Mouse (Mus musculus): Measurements from ENCODE around the gene Itpk1. TPM values are rescaled to one million over a fixed set of nuclear protein-coding genes. Genes with fewer than 3 reads are reported as not detected.
A peak's percentile ranks its signal among the peaks of the same experiment; 100 is the strongest.

Itpk1 gene
- polyA plus RNA-seq, 1 experiment from 2014 or later, result 10.9 TPM

GRCm38 (mm10) chr12:102702356-102703110, 2.2 kb downstream of the Itpk1 start:
- Histone ChIP-seq H3K9ac (replicated peaks; ENCODE audit: low read depth) (0 out of 2 replicates have a peak overlapping the region, but pooled peaks have one; percentile 5), H3K4me2 (replicated peaks; ENCODE audit: low read depth, low read length) (peak overlapping the region; percentile 99), H3K4me3 (ENCODE audit: low read depth, low read length) (peak overlapping the region; percentile 21; the same call in 1 of the 2 replicates), H3K4me1 (ENCODE audit: insufficient read depth, low read depth, low read length) (peaks cover 27% of the 10 kb centered on the region; the same call in 1 of the 2 replicates), H3K27ac (ENCODE audit: low read length) (peak overlapping the region; percentile 76), H3K27me3 (replicated peaks; ENCODE audit: insufficient read depth, low read length) (no peaks in the 10 kb centered on the region), H3K36me3 (ENCODE audit: insufficient read depth, low read length) (no peaks in the 10 kb centered on the region), H3K9me3 (ENCODE audit: low read length) (no peaks in the 10 kb centered on the region)
- WGBS, result 10% methylated on average over 15 of the region's 15 CpGs
- no peak for ATAC-seq
- peak; percentile 93 for DNase-seq (ENCODE audit: low spot score)
- TF ChIP-seq EP300 (IDR thresholded peaks at IDR 0.05), result 0 out of 2 replicates have a peak, but pooled peaks have one; percentile 35
- peak; percentile 76 for TF ChIP-seq CTCF (IDR thresholded peaks at IDR 0.05)

GRCm38 (mm10) chr12:102701691-102702207, 3.0 kb downstream of the Itpk1 start:
- 87% methylated on average over 5 of the region's 5 CpGs for WGBS

GRCm38 (mm10) chr12:102700453-102700852, 4.3 kb downstream of the Itpk1 start:
- 63% methylated on average over 12 of the region's 12 CpGs for WGBS
- ATAC-seq (no peak), DNase-seq (ENCODE audit: low spot score) (no peak)
- TF ChIP-seq CTCF (IDR thresholded peaks at IDR 0.05) (no peak), EP300 (IDR thresholded peaks at IDR 0.05) (no peak)
- Histone ChIP-seq H3K9ac (replicated peaks; ENCODE audit: low read depth) (no peak overlapping the region), H3K27ac (ENCODE audit: low read length) (no peak overlapping the region), H3K36me3 (ENCODE audit: insufficient read depth, low read length) (no peaks in the 10 kb centered on the region), H3K4me1 (ENCODE audit: insufficient read depth, low read depth, low read length) (peaks cover 21% of the 10 kb centered on the region; the same call in 1 of the 2 replicates), H3K27me3 (replicated peaks; ENCODE audit: insufficient read depth, low read length) (no peaks in the 10 kb centered on the region), H3K4me2 (replicated peaks; ENCODE audit: low read depth, low read length) (no peak overlapping the region), H3K4me3 (ENCODE audit: low read depth, low read length) (no peak overlapping the region), H3K9me3 (ENCODE audit: low read length) (no peaks in the 10 kb centered on the region)

More at GRCm38 (mm10) chr12:102701691-102702207, 3.0 kb downstream of the Itpk1 start:
- no peak for TF ChIP-seq CTCF (IDR thresholded peaks at IDR 0.05)
- no peak for TF ChIP-seq EP300 (IDR thresholded peaks at IDR 0.05)
- ATAC-seq (no peak), DNase-seq (ENCODE audit: low spot score) (no peak)
- no peak overlapping the region for H3K4me2 ChIP-seq (replicated peaks; ENCODE audit: low read depth, low read length)
- no peaks in the 10 kb centered on the region for H3K27me3 ChIP-seq (replicated peaks; ENCODE audit: insufficient read depth, low read length)
- no peaks in the 10 kb centered on the region for H3K9me3 ChIP-seq (ENCODE audit: low read length)
- H3K36me3 ChIP-seq (ENCODE audit: insufficient read depth, low read length), result no peaks in the 10 kb centered on the region
- H3K27ac ChIP-seq (ENCODE audit: low read length), result no peak overlapping the region
- H3K9ac ChIP-seq (replicated peaks; ENCODE audit: low read depth), result no peak overlapping the region
- peaks cover 27% of the 10 kb centered on the region; the same call in 1 of the 2 replicates for H3K4me1 ChIP-seq (ENCODE audit: insufficient read depth, low read depth, low read length)
- no peak overlapping the region for H3K4me3 ChIP-seq (ENCODE audit: low read depth, low read length)

GRCm38 (mm10) chr12:102699156-102699555, 5.6 kb downstream of the Itpk1 start:
- Histone ChIP-seq H3K4me1 (ENCODE audit: insufficient read depth, low read depth, low read length) (peaks cover 19% of the 10 kb centered on the region; the same call in 1 of the 2 replicates), H3K36me3 (ENCODE audit: insufficient read depth, low read length) (no peaks in the 10 kb centered on the region), H3K9ac (replicated peaks; ENCODE audit: low read depth) (no peak overlapping the region), H3K27me3 (replicated peaks; ENCODE audit: insufficient read depth, low read length) (no peaks in the 10 kb centered on the region), H3K27ac (ENCODE audit: low read length) (no peak overlapping the region), H3K4me2 (replicated peaks; ENCODE audit: low read depth, low read length) (no peak overlapping the region), H3K4me3 (ENCODE audit: low read depth, low read length) (no peak overlapping the region), H3K9me3 (ENCODE audit: low read length) (no peaks in the 10 kb centered on the region)
- ATAC-seq (no peak), DNase-seq (ENCODE audit: low spot score) (no peak)
- 36% methylated on average over 1 of the region's 1 CpGs for WGBS
- no peak for TF ChIP-seq EP300 (IDR thresholded peaks at IDR 0.05)

- H3K27me3 ChIP-seq (replicated peaks; ENCODE audit: insufficient read depth, low read length), result no peaks in the 10 kb centered on the region
- DNase-seq (ENCODE audit: low spot score) (no peak), ATAC-seq (peak; percentile 33; the same call in 1 of the 2 replicates)
- H3K4me1 ChIP-seq (ENCODE audit: insufficient read depth, low read depth, low read length), result peaks cover 12% of the 10 kb centered on the region; the same call in 1 of the 2 replicates
- no peaks in the 10 kb centered on the region for H3K9me3 ChIP-seq (ENCODE audit: low read length)
- H3K27ac ChIP-seq (ENCODE audit: low read length), result no peak overlapping the region
- TF ChIP-seq CTCF (IDR thresholded peaks at IDR 0.05), result no peak
- TF ChIP-seq EP300 (IDR thresholded peaks at IDR 0.05), result no peak
- no peak overlapping the region for H3K4me2 ChIP-seq (replicated peaks; ENCODE audit: low read depth, low read length)
- H3K9ac ChIP-seq (replicated peaks; ENCODE audit: low read depth), result no peak overlapping the region
- H3K36me3 ChIP-seq (ENCODE audit: insufficient read depth, low read length), result no peaks in the 10 kb centered on the region
- no peak overlapping the region for H3K4me3 ChIP-seq (ENCODE audit: low read depth, low read length)
- WGBS, result 60% methylated on average over 1 of the region's 1 CpGs
These were observed 6.5 kb downstream of the Itpk1 start for GRCm38 (mm10) chr12:102698089-102698684.

GRCm38 (mm10) chr12:102697381-102697780, 7.3 kb downstream of the Itpk1 start:
- Histone ChIP-seq H3K27me3 (replicated peaks; ENCODE audit: insufficient read depth, low read length) (no peaks in the 10 kb centered on the region), H3K9me3 (ENCODE audit: low read length) (no peaks in the 10 kb centered on the region), H3K36me3 (ENCODE audit: insufficient read depth, low read length) (no peaks in the 10 kb centered on the region), H3K4me1 (ENCODE audit: insufficient read depth, low read depth, low read length) (0 out of 2 replicates have a peak, but pooled peaks cover 4% of the 10 kb centered on the region), H3K27ac (ENCODE audit: low read length) (no peak overlapping the region), H3K4me2 (replicated peaks; ENCODE audit: low read depth, low read length) (no peak overlapping the region), H3K4me3 (ENCODE audit: low read depth, low read length) (no peak overlapping the region), H3K9ac (replicated peaks; ENCODE audit: low read depth) (no peak overlapping the region)
- DNase-seq (ENCODE audit: low spot score) (no peak), ATAC-seq (no peak)
- 62% methylated on average over 7 of the region's 7 CpGs for WGBS
- no peak for TF ChIP-seq CTCF (IDR thresholded peaks at IDR 0.05)
- TF ChIP-seq EP300 (IDR thresholded peaks at IDR 0.05), result no peak
